ENCODE assay signal across 11 mouse cellular contexts in the genomic region with DNA sequence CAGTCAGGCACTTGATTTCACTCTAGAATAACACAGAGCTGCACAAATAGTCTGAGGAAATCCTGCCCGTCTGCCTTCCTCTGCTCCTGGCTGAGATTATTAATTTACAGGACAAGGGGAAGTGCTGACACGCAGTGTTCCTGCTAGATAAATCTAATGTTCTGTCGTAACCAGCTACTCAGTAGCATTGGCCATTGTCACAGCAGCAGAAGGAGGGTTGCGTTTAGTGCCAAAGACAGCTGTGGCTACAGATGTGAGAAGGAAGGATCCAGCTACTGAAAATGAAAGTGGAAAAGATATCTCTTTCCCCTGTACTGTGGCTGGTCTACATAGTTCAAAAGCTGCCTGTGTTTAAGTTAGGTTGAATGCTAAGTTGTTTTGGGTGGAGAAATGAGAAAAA. TPM values are rescaled to one million over a fixed set of nuclear protein-coding genes. Genes with fewer than 3 reads are reported as not detected.
DNase-seq lines count a peak whose midpoint lies in the region; ATAC-seq and TF ChIP-seq lines count a peak whose summit lies in the region.
"Had no signal": no experiment of that assay in that cellular context is flagged by ENCODE, and none has a peak within 500 bp of the region (broad histone marks: within the 10 kb centered on the region; RNA-seq: fewer than 3 reads in every experiment).

No protein-coding gene starts in this region.

- peak; percentile 67 for DNase-seq in kidney, adult 11 months
- DNase-seq in liver, embryonic 14.5 days (ENCODE audit: low read depth in 3 of 3, low spot score in 3 of 3): no peak
- no peak for DNase-seq in forebrain, embryonic 14.5 days (ENCODE audit: low spot score)
- DNase-seq: right cerebral cortex, postnatal 4 days had no signal

- TF ChIP-seq EP300 in liver, embryonic 14.5 days (IDR thresholded peaks at IDR 0.05; ENCODE audit: low read depth): no peak

- H3K4me3 ChIP-seq in kidney, embryonic 14.5 days (ENCODE audit: low read length): no peak overlapping the region
- H3K4me3 ChIP-seq in heart, embryonic 16.5 days (ENCODE audit: low read length): no peak overlapping the region
- no peak overlapping the region for H3K4me3 ChIP-seq in liver, embryonic 14.5 days (ENCODE audit: insufficient read depth in 1 of 2, low read depth in 2 of 2, low read length in 2 of 2)
- no peak overlapping the region for H3K4me3 ChIP-seq in forebrain, embryonic 14.5 days (ENCODE audit: low read depth, low read length)
- H3K4me3 ChIP-seq in neural tube, embryonic 15.5 days (replicated peaks): no peak overlapping the region
- H3K4me3 ChIP-seq: embryonic facial prominence, embryonic 13.5 days; limb, embryonic 10.5 days had no signal

- no peak overlapping the region for H3K9ac ChIP-seq in kidney, embryonic 14.5 days (ENCODE audit: low read depth, low read length)
- H3K9ac ChIP-seq in heart, embryonic 16.5 days (ENCODE audit: low read length): no peak overlapping the region
- no peak overlapping the region for H3K9ac ChIP-seq in liver, embryonic 14.5 days (replicated peaks)
- H3K9ac ChIP-seq in forebrain, embryonic 14.5 days (ENCODE audit: low read length): no peak overlapping the region
- no peak overlapping the region for H3K9ac ChIP-seq in neural tube, embryonic 15.5 days (replicated peaks)
- H3K9ac ChIP-seq: embryonic facial prominence, embryonic 13.5 days had no signal

- H3K4me1 ChIP-seq in kidney, embryonic 14.5 days (ENCODE audit: control insufficient read depth, insufficient read depth, low read length): no peaks in the 10 kb centered on the region
- H3K4me1 ChIP-seq in heart, embryonic 16.5 days (ENCODE audit: control insufficient read depth, insufficient read depth, low read length): 0 out of 2 replicates have a peak, but pooled peaks cover 5% of the 10 kb centered on the region
- H3K4me1 ChIP-seq in liver, embryonic 14.5 days (replicated peaks; ENCODE audit: control insufficient read depth in 2 of 2, insufficient read depth in 2 of 2, low read length in 1 of 2): peaks cover 0 to 6% of the 10 kb centered on the region in 2 experiments; a peak in 2 of 4 replicates
- H3K4me1 ChIP-seq in forebrain, embryonic 14.5 days (ENCODE audit: control insufficient read depth, insufficient read depth, low read length): no peaks in the 10 kb centered on the region
- H3K4me1 ChIP-seq in neural tube, embryonic 15.5 days: no peaks in the 10 kb centered on the region

- WGBS in kidney, embryonic 14.5 days: 31% methylated on average over 4 of the region's 4 CpGs
- WGBS in heart, embryonic 16.5 days: 28% methylated on average over 4 of the region's 4 CpGs
- WGBS in liver, embryonic 14.5 days (ENCODE audit: insufficient replicate concordance): 18% methylated on average over 4 of the region's 4 CpGs
- 89% methylated on average over 4 of the region's 4 CpGs for WGBS in forebrain, embryonic 14.5 days
- 55% methylated on average over 4 of the region's 4 CpGs for WGBS in neural tube, embryonic 15.5 days

- H3K36me3 ChIP-seq in kidney, embryonic 14.5 days (ENCODE audit: control insufficient read depth, insufficient read depth, low read length): peaks cover 8% of the 10 kb centered on the region; the same call in 1 of the 2 replicates
- no peaks in the 10 kb centered on the region; the same call in 1 of the 2 replicates for H3K36me3 ChIP-seq in heart, embryonic 16.5 days (ENCODE audit: control insufficient read depth, insufficient read depth)
- H3K36me3 ChIP-seq in liver, embryonic 14.5 days (replicated peaks; ENCODE audit: control insufficient read depth, insufficient read depth, low read depth): peaks cover 8% of the 10 kb centered on the region
- H3K36me3 ChIP-seq in forebrain, embryonic 14.5 days (ENCODE audit: control insufficient read depth, insufficient read depth, low read length): no peaks in the 10 kb centered on the region
- H3K36me3 ChIP-seq in neural tube, embryonic 15.5 days: no peaks in the 10 kb centered on the region

- no peak overlapping the region for H3K4me2 ChIP-seq in kidney, embryonic 14.5 days (replicated peaks; ENCODE audit: low read depth, low read length)
- H3K4me2 ChIP-seq in heart, embryonic 16.5 days (ENCODE audit: low read depth, low read length): no peak overlapping the region
- no peak overlapping the region for H3K4me2 ChIP-seq in liver, embryonic 14.5 days (ENCODE audit: low read depth)
- H3K4me2 ChIP-seq in forebrain, embryonic 14.5 days (ENCODE audit: low read length): no peak overlapping the region
- no peak overlapping the region for H3K4me2 ChIP-seq in neural tube, embryonic 15.5 days
- H3K4me2 ChIP-seq: embryonic facial prominence, embryonic 13.5 days had no signal

- TF ChIP-seq CTCF in liver, embryonic 14.5 days (IDR thresholded peaks at IDR 0.05; ENCODE audit: low read depth): no peak

- no peaks in the 10 kb centered on the region for H3K9me3 ChIP-seq in kidney, embryonic 14.5 days (ENCODE audit: control insufficient read depth, low read length)
- no peaks in the 10 kb centered on the region for H3K9me3 ChIP-seq in heart, embryonic 16.5 days (replicated peaks; ENCODE audit: control insufficient read depth, low read length)
- H3K9me3 ChIP-seq in liver, embryonic 14.5 days (ENCODE audit: control insufficient read depth, low read length): no peaks in the 10 kb centered on the region
- no peaks in the 10 kb centered on the region for H3K9me3 ChIP-seq in forebrain, embryonic 14.5 days (replicated peaks; ENCODE audit: control insufficient read depth, low read length)
- H3K9me3 ChIP-seq in neural tube, embryonic 15.5 days (replicated peaks): no peaks in the 10 kb centered on the region
- H3K9me3 ChIP-seq: embryonic facial prominence, embryonic 13.5 days; limb, embryonic 10.5 days had no signal

- H3K27me3 ChIP-seq in kidney, embryonic 14.5 days (ENCODE audit: control insufficient read depth, insufficient read depth, low read length): no peaks in the 10 kb centered on the region
- H3K27me3 ChIP-seq in heart, embryonic 16.5 days (ENCODE audit: control insufficient read depth, insufficient read depth, low read length): no peaks in the 10 kb centered on the region
- no peaks in the 10 kb centered on the region for H3K27me3 ChIP-seq in liver, embryonic 14.5 days (ENCODE audit: control insufficient read depth, insufficient read depth, low read length)
- H3K27me3 ChIP-seq in forebrain, embryonic 14.5 days (replicated peaks; ENCODE audit: control insufficient read depth, insufficient read depth, low read length): no peaks in the 10 kb centered on the region
- no peaks in the 10 kb centered on the region for H3K27me3 ChIP-seq in neural tube, embryonic 15.5 days (replicated peaks)
- H3K27me3 ChIP-seq: embryonic facial prominence, embryonic 13.5 days had no signal

- ATAC-seq in kidney, embryonic 14.5 days (ENCODE audit: low FRiP score, low TSS enrichment): no peak
- ATAC-seq in heart, embryonic 16.5 days (replicated peaks; ENCODE audit: extremely low read depth, insufficient read depth, low FRiP score): peak; percentile 49; the same call in 1 of the 2 replicates
- ATAC-seq in liver, embryonic 14.5 days (ENCODE audit: insufficient read depth): 0 out of 2 replicates have a peak, but pooled peaks have one; percentile 23
- ATAC-seq in megakaryocyte-erythroid progenitor cell, adult 5-6 weeks (replicated peaks; ENCODE audit: low FRiP score, low TSS enrichment, poor library complexity, severe bottlenecking): peak; percentile 37; the same call in 1 of the 2 replicates
- ATAC-seq in forebrain, embryonic 14.5 days: no peak
- ATAC-seq in neural tube, embryonic 15.5 days (ENCODE audit: low FRiP score): no peak
- ATAC-seq in inflammation-experienced regulatory T-cells, adult 6 months: no peak

- no peak overlapping the region for H3K27ac ChIP-seq in kidney, embryonic 14.5 days (ENCODE audit: low read depth, low read length)
- H3K27ac ChIP-seq in heart, embryonic 16.5 days (ENCODE audit: low read length): peak overlapping the region; percentile 4; the same call in 1 of the 2 replicates
- no peak overlapping the region for H3K27ac ChIP-seq in liver, embryonic 14.5 days
- H3K27ac ChIP-seq in forebrain, embryonic 14.5 days (ENCODE audit: low read depth, low read length): no peak overlapping the region
- H3K27ac ChIP-seq in neural tube, embryonic 15.5 days (replicated peaks): no peak overlapping the region
- H3K27ac ChIP-seq: embryonic facial prominence, embryonic 13.5 days; limb, embryonic 10.5 days had no signal

RNA-seq across cellular contexts. Expression of a gene that starts 40.7 kb away (rescaled TPM):
- 8.0 and 10.7 TPM in 2 replicates for polyA plus RNA-seq in kidney, embryonic 14.5 days (2014; fragmentation: Nextera tagmentation; extraction: Ambion mirVana)
- polyA plus RNA-seq in heart, embryonic 16.5 days (2015; fragmentation: Nextera tagmentation; extraction: Ambion mirVana): 6.4 and 6.8 TPM in 2 replicates
- 2.2 and 2.3 TPM in 2 replicates for polyA plus RNA-seq in liver, embryonic 14.5 days (2012; rRNA removed)
- polyA plus RNA-seq in liver, embryonic 14.5 days (2014; fragmentation: Nextera tagmentation; extraction: Ambion mirVana): 2.2 and 2.5 TPM in 2 replicates
- 5.5 and 8.2 TPM in 2 replicates for total RNA-seq in megakaryocyte-erythroid progenitor cell, adult 5-6 weeks (2014; fragmentation: Nextera tagmentation)
- 2.2 and 7.4 TPM in 2 replicates for total RNA-seq in megakaryocyte-erythroid progenitor cell, adult 5-6 weeks (2017)
- 7.6 and 8.0 TPM in 2 replicates for polyA plus RNA-seq in forebrain, embryonic 14.5 days (2014; fragmentation: Nextera tagmentation; extraction: Ambion mirVana)
- polyA plus RNA-seq in neural tube, embryonic 15.5 days (2015; fragmentation: Nextera tagmentation; extraction: Ambion mirVana): 6.6 and 8.4 TPM in 2 replicates
- polyA plus RNA-seq in inflammation-experienced regulatory T-cells, adult 6 months (2017; shearing (Covaris generic)): 1 to 10 TPM; 1.7 to 5.5 (median 5.2) TPM

Comparison
In these comparisons a context has a peak if more than half of its experiments do, and no peak if none do; other contexts are left out.
1. ATAC-seq: peak in heart, embryonic 16.5 days (single experiment), liver, embryonic 14.5 days (single experiment) and megakaryocyte-erythroid progenitor cell, adult 5-6 weeks (single experiment); none in kidney, embryonic 14.5 days (single experiment), forebrain, embryonic 14.5 days (single experiment), neural tube, embryonic 15.5 days (single experiment) and inflammation-experienced regulatory T-cells, adult 6 months (single experiment).